Mouse (Mus musculus) G1E (cell line): ENCODE measurements around the gene Uggt1.

Experiments used
- CTCF ChIP-seq: IDR thresholded peaks from 2 replicates; pipeline ENCODE4 v1.5.1; 2012; ENCODE audit warnings: low read depth, low read length, inconsistent platforms, mixed read lengths
- POLR2AphosphoS5 ChIP-seq: IDR thresholded peaks from 2 replicates; pipeline ENCODE4 v1.6.1; 2012; ENCODE audit warnings: low read depth, low read length, inconsistent platforms; ENCODE audit not compliant: insufficient replicate concordance

DNA sequence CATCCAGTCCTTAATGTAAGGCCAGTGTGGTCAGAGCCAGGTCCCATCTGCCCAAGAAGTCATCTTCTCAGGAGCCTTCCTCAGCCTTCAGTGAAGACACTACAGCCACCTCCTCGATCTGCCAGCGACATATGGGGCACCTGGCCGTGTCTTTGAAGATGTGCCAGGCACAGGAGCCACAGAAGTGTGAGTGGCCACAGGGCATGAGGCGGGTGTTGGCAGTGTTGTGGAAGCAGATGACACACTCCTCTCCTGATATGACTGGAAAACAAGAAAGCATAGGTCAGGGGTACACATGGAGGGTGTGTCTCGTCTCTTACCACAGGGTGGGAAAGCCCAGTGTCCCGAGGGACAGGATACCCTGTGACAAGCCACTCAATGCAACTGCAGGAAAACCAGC is 21.8 kb upstream of the Uggt1 start:
- TF ChIP-seq CTCF (no peak), POLR2AphosphoS5 (no peak)
